8 mouse cellular contexts compared by ENCODE assay signal in genomic region chr17:50508775-50509250, GRCm38 (mm10). TPM values are rescaled to one million over a fixed set of nuclear protein-coding genes. Genes with fewer than 3 reads are reported as not detected.
DNase-seq lines count a peak whose midpoint lies in the region; ATAC-seq and TF ChIP-seq lines count a peak whose summit lies in the region.

No protein-coding gene starts in this region.

- peaks cover 51% of the 10 kb centered on the region for H3K9me3 ChIP-seq in G1E (replicated peaks)
- no peaks in the 10 kb centered on the region for H3K9me3 ChIP-seq in forebrain, embryonic 16.5 days (ENCODE audit: control insufficient read depth, low read length)
- H3K9me3 ChIP-seq in hindbrain, embryonic 10.5 days = no peaks in the 10 kb centered on the region

- H3K36me3 ChIP-seq in G1E (replicated peaks) = no peaks in the 10 kb centered on the region
- no peaks in the 10 kb centered on the region for H3K36me3 ChIP-seq in forebrain, embryonic 16.5 days (ENCODE audit: control insufficient read depth, insufficient read depth)
- H3K36me3 ChIP-seq in hindbrain, embryonic 10.5 days = no peaks in the 10 kb centered on the region

- no peak for ATAC-seq in G1E (ENCODE audit: extremely low read depth, insufficient number of reproducible peaks, low FRiP score, poor library complexity, severe bottlenecking)
- peak; percentile 82 for ATAC-seq in forebrain, embryonic 16.5 days

- H3K27ac ChIP-seq in forebrain, embryonic 16.5 days (ENCODE audit: low read length) = peak overlapping the region; percentile 95
- H3K27ac ChIP-seq in hindbrain, embryonic 10.5 days = peak overlapping the region; percentile 96

- peak overlapping the region; percentile 97 for H3K9ac ChIP-seq in forebrain, embryonic 16.5 days (replicated peaks; ENCODE audit: low read depth, low read length)

- TF ChIP-seq CTCF in G1E (IDR thresholded peaks at IDR 0.05; ENCODE audit: low read depth, low read length) = no peak

- DNase-seq in G1E (ENCODE audit: low spot score) = no peak
- peak; percentile 76 to 84 for DNase-seq in cerebellum, adult 18-20 months
- DNase-seq in hindbrain, embryonic 10.5 days (ENCODE audit: low spot score) = peak; percentile 87
- DNase-seq in layer of hippocampus, postnatal 25 days (ENCODE audit: extremely low spot score in 1 of 2, low spot score in 1 of 2) = peak; percentile 59 to 64
- peak; percentile 83 to 84 for DNase-seq in lung, postnatal 4 days
- peak; percentile 86 for DNase-seq in retina, embryonic 14.5 days (ENCODE audit: low spot score)
- DNase-seq in thymus, postnatal 25 days = peak; percentile 75

- WGBS in forebrain, embryonic 16.5 days = under 1% methylated on average over 46 of the region's 72 CpGs
- WGBS in hindbrain, embryonic 10.5 days = under 1% methylated on average over 69 of the region's 72 CpGs

- H3K4me3 ChIP-seq in G1E (ENCODE audit: low read depth, low read length) = peak overlapping the region; percentile 27; the same call in 1 of the 2 replicates
- H3K4me3 ChIP-seq in forebrain, embryonic 16.5 days (replicated peaks; ENCODE audit: low read length) = peak overlapping the region; percentile 86
- peak overlapping the region; percentile 88 for H3K4me3 ChIP-seq in hindbrain, embryonic 10.5 days

- peak overlapping the region; percentile 80 for H3K4me2 ChIP-seq in forebrain, embryonic 16.5 days (ENCODE audit: low read length)

- H3K27me3 ChIP-seq in G1E (ENCODE audit: insufficient read depth, low read length) = no peaks in the 10 kb centered on the region
- no peaks in the 10 kb centered on the region for H3K27me3 ChIP-seq in forebrain, embryonic 16.5 days (replicated peaks; ENCODE audit: control insufficient read depth, insufficient read depth, low read length)
- H3K27me3 ChIP-seq in hindbrain, embryonic 10.5 days (ENCODE audit: insufficient read depth, poor library complexity, severe bottlenecking) = peaks cover 15% of the 10 kb centered on the region

- H3K4me1 ChIP-seq in G1E (ENCODE audit: insufficient read depth, low read depth, low read length) = no peaks in the 10 kb centered on the region
- H3K4me1 ChIP-seq in forebrain, embryonic 16.5 days (replicated peaks; ENCODE audit: control insufficient read depth, insufficient read depth, low read length) = peaks cover 24% of the 10 kb centered on the region
- peaks cover 26% of the 10 kb centered on the region for H3K4me1 ChIP-seq in hindbrain, embryonic 10.5 days (replicated peaks)

RNA-seq across cellular contexts. Expression of gene Plcl2, which starts 0.4 kb away (rescaled TPM):
- total RNA-seq in G1E (2014; fragmentation: Nextera tagmentation) (13.7 TPM in 1 of 2 replicates, not detected in the other), G1E (2017) (0.17 and 0.22 TPM in 2 replicates)
- not detected in 2 replicates for polyA plus RNA-seq in G1E (2012)
- 9.7 and 11.2 TPM in 2 replicates for polyA plus RNA-seq in forebrain, embryonic 16.5 days (2015; fragmentation: Nextera tagmentation; extraction: Ambion mirVana)
- 3.6 and 4.1 TPM in 2 replicates for polyA plus RNA-seq in hindbrain, embryonic 10.5 days (2016; fragmentation: Nextera tagmentation; extraction: Ambion mirVana)
- total RNA-seq in layer of hippocampus, postnatal 25 days (2021) = 10 to 100 TPM; 57.0 to 60.2 TPM

Comparison
In these comparisons a context has a peak if more than half of its experiments do, and no peak if none do; other contexts are left out.
1. H3K4me3 ChIP-seq: peak in every context shown above with its lines; median percentile 88 in hindbrain, embryonic 10.5 days; 86 in forebrain, embryonic 16.5 days; 27 in G1E.